Mouse (Mus musculus): ENCODE data around the gene Dpm1. TPM values are rescaled to one million over a fixed set of nuclear protein-coding genes. Genes with fewer than 3 reads are reported as not detected.

The Dpm1 gene
- polyA plus RNA-seq, 1 experiment from 2014 or later = 169 TPM

DNA sequence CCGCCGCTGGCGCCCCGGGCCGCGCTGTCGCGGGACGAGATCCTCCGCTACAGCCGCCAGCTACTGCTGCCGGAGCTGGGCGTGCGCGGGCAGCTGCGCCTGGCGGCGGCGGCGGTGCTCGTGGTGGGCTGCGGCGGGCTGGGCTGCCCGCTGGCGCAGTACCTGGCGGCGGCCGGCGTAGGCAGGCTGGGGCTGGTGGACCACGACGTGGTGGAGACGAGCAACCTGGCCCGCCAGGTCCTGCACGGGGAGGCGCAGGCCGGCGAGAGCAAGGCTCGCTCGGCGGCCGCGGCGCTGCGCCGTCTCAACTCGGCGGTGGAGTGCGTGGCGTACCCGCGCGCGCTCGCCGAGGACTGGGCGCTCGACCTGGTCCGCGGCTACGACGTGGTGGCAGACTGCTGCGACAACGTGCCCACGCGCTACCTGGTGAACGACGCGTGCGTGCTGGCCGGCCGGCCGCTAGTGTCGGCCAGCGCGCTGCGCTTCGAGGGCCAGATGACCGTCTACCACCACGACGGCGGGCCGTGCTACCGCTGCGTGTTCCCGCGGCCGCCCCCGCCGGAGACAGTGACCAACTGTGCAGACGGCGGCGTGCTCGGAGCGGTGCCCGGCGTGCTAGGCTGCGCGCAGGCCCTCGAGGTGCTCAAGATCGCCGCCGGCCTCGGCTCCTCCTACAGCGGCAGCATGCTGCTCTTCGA is 531 bp upstream of the Dpm1 start:
- TF ChIP-seq CTCF (IDR thresholded peaks at IDR 0.05; ENCODE audit: low read depth) = no peak
- H3K9ac ChIP-seq (ENCODE audit: low read depth, low read length) = peak overlapping the region; percentile 96
- peak overlapping the region; percentile 93 for H3K4me3 ChIP-seq (replicated peaks; ENCODE audit: low read depth, low read length)
- WGBS = 4% methylated on average over 98 of the region's 105 CpGs
- H3K36me3 ChIP-seq (ENCODE audit: insufficient read depth, low read length) = peaks cover 4% of the 10 kb centered on the region; the same call in 1 of the 2 replicates
- ATAC-seq (replicated peaks; ENCODE audit: low FRiP score, low read depth) = peak; percentile 64
- H3K27ac ChIP-seq = peak overlapping the region; percentile 92
- H3K4me2 ChIP-seq (ENCODE audit: low read length) = peak overlapping the region; percentile 91
- H3K27me3 ChIP-seq (ENCODE audit: insufficient read depth, low read length) = no peaks in the 10 kb centered on the region
- H3K4me1 ChIP-seq (replicated peaks; ENCODE audit: insufficient read depth, low read length) = peaks cover 19% of the 10 kb centered on the region
- no peaks in the 10 kb centered on the region for H3K9me3 ChIP-seq (replicated peaks; ENCODE audit: low read length)
- no peak for DNase-seq (ENCODE audit: low spot score)

DNA sequence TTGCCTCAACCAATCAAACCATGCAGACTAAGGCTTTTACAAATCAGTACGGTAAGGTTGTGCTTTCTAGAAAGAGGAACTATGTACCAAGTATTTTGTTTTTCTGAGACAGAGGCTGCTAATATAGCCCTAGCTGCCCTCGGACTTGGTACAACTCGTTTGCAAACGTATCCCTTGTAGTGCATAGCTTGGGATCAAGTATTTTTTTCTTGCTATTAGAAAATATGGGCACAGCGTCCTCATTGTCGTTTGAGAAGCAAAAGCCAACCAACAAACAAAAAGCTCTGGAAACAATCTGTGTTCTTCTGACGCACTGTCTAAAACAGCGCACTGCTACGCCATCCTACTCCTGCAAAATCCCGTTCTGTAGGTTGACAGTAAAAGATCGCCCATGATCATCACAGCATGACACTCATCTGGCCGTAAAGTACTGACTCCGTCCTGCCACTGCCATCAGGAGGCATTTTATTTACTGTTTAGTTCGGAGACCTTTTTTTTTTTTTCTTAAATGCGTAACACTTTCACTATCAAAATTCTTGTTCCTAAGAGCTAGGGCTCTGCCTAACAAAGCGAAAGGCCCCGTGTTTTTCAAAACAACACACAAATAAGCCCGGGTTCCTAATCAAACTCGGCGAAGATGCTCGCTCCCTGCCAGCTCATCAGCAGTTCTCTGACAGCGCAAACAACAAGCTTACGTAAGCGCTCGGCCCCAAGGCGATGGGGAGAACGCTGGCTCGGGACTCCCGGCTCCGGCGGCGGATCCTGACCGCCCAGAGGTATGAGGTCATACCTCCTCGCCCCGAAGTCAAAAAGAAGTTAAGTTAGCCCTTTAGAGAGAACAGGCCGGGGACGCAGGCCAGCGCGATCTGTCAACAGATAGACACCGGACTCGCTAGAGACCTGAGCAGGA is 1.0 kb downstream of the Dpm1 start:
- no peak for ATAC-seq (replicated peaks; ENCODE audit: low FRiP score, low read depth)
- H3K9ac ChIP-seq (ENCODE audit: low read depth, low read length) = peak overlapping the region; percentile 96
- peaks cover 18% of the 10 kb centered on the region for H3K36me3 ChIP-seq (ENCODE audit: insufficient read depth, low read length)
- no peak for TF ChIP-seq CTCF (IDR thresholded peaks at IDR 0.05; ENCODE audit: low read depth)
- peak overlapping the region; percentile 92 for H3K27ac ChIP-seq
- peak overlapping the region; percentile 91 for H3K4me2 ChIP-seq (ENCODE audit: low read length)
- H3K4me3 ChIP-seq (replicated peaks; ENCODE audit: low read depth, low read length) = peak overlapping the region; percentile 93
- peaks cover 19% of the 10 kb centered on the region for H3K4me1 ChIP-seq (replicated peaks; ENCODE audit: insufficient read depth, low read length)
- WGBS = 18% methylated on average over 41 of the region's 41 CpGs
- no peak for DNase-seq (ENCODE audit: low spot score)
- no peaks in the 10 kb centered on the region for H3K9me3 ChIP-seq (replicated peaks; ENCODE audit: low read length)
- H3K27me3 ChIP-seq (ENCODE audit: insufficient read depth, low read length) = no peaks in the 10 kb centered on the region

DNA sequence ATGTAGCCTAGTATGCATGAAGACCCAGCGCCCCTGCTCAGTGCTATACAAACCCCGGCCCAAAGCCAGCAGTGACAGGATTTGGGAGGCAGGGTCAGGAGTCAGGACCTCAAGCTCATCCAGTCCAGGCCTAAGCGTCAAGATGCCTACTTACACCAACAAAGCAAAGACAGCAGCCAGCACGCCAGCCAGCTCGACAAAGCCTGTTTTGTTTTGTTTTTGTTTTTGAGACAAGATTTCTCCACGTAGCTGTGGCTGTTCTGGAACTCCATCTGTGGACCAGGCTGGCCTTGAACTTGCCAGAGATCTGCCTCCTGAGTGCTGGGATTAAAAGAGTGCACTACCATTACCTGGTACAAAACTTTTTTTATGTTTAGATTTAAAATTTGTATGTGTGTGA is 7.1 kb downstream of the Dpm1 start:
- no peak overlapping the region for H3K4me2 ChIP-seq (ENCODE audit: low read length)
- WGBS = 86% methylated on average over 6 of the region's 6 CpGs
- peaks cover 40% of the 10 kb centered on the region for H3K36me3 ChIP-seq (ENCODE audit: insufficient read depth, low read length)
- no peaks in the 10 kb centered on the region for H3K4me1 ChIP-seq (replicated peaks; ENCODE audit: insufficient read depth, low read length)
- no peak overlapping the region for H3K27ac ChIP-seq
- no peak for TF ChIP-seq CTCF (IDR thresholded peaks at IDR 0.05; ENCODE audit: low read depth)
- ATAC-seq (replicated peaks; ENCODE audit: low FRiP score, low read depth) (no peak), DNase-seq (ENCODE audit: low spot score) (no peak)
- H3K9ac ChIP-seq (ENCODE audit: low read depth, low read length) = no peak overlapping the region
- H3K9me3 ChIP-seq (replicated peaks; ENCODE audit: low read length) = no peaks in the 10 kb centered on the region
- H3K27me3 ChIP-seq (ENCODE audit: insufficient read depth, low read length) = no peaks in the 10 kb centered on the region
- no peak overlapping the region for H3K4me3 ChIP-seq (replicated peaks; ENCODE audit: low read depth, low read length)

DNA sequence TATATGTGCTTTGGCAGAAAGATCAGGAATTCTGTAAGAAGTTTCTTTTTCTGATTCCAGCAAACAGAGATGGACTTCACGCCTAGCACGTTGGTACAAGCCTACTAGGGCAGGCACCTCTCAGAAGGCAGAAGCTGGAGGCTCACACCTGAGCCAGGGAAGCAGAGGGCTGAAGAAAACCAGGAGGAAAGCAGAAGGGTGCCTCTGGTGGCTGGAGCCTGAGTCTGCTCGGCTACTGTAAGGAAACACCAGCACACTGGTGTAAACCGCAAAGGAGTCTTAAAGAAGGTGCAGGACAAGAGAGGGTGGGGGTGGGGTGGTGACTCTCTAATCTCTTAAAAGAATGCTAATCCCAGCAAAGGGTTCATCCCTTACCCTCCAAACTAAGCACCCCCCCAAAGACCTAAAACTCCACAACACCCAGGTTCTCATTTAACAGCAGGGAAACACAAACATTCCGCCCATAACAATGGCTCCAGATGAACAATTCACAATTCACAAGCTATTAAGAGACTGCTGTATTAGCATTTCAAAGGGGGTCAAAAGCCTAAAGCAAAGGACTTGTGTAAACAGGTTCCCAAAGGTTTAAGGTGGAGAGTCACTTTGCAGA is 16.5 kb downstream of the Dpm1 start:
- no peaks in the 10 kb centered on the region for H3K27me3 ChIP-seq (ENCODE audit: insufficient read depth, low read length)
- DNase-seq (ENCODE audit: low spot score) = no peak
- WGBS = 49% methylated on average over 5 of the region's 5 CpGs
- H3K4me1 ChIP-seq (replicated peaks; ENCODE audit: insufficient read depth, low read length) = no peaks in the 10 kb centered on the region
- H3K4me2 ChIP-seq (ENCODE audit: low read length) = no peak overlapping the region
- no peak overlapping the region for H3K9ac ChIP-seq (ENCODE audit: low read depth, low read length)
- H3K27ac ChIP-seq = no peak overlapping the region
- TF ChIP-seq CTCF (IDR thresholded peaks at IDR 0.05; ENCODE audit: low read depth) = peak; percentile 54; the same call in 1 of the 2 replicates
- H3K4me3 ChIP-seq (replicated peaks; ENCODE audit: low read depth, low read length) = no peak overlapping the region
- ATAC-seq (replicated peaks; ENCODE audit: low FRiP score, low read depth) = no peak; the same call in 1 of the 2 replicates
- peaks cover 49% of the 10 kb centered on the region for H3K36me3 ChIP-seq (ENCODE audit: insufficient read depth, low read length)
- no peaks in the 10 kb centered on the region for H3K9me3 ChIP-seq (replicated peaks; ENCODE audit: low read length)

DNA sequence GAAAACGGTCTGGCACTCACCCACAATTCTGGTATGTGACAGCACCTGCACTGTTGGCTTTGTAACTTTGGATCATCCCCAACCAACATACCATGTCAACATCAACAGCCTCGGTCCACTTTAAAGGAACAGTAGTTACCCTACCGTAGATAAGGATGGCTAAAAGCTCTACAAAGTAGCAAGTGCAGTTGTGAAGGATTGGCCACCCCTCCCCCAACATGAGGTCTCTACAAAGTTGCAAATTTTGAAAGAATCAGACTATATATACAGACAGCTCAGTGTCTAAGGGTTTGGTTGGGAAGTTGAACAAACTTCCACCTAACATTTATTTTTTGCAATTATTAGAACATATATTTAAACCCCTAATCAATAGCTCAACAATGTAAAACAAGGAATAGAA is 22.5 kb downstream of the Dpm1 start:
- peak overlapping the region; percentile 99 for H3K27ac ChIP-seq
- no peak for TF ChIP-seq CTCF (IDR thresholded peaks at IDR 0.05; ENCODE audit: low read depth)
- H3K27me3 ChIP-seq (ENCODE audit: insufficient read depth, low read length) = no peaks in the 10 kb centered on the region
- no peak overlapping the region for H3K9ac ChIP-seq (ENCODE audit: low read depth, low read length)
- DNase-seq (ENCODE audit: low spot score) (no peak), ATAC-seq (replicated peaks; ENCODE audit: low FRiP score, low read depth) (no peak)
- H3K9me3 ChIP-seq (replicated peaks; ENCODE audit: low read length) = no peaks in the 10 kb centered on the region
- no peak overlapping the region for H3K4me3 ChIP-seq (replicated peaks; ENCODE audit: low read depth, low read length)
- no peak overlapping the region for H3K4me2 ChIP-seq (ENCODE audit: low read length)
- peaks cover 7% of the 10 kb centered on the region; the same call in 1 of the 2 replicates for H3K4me1 ChIP-seq (replicated peaks; ENCODE audit: insufficient read depth, low read length)
- peaks cover 21% of the 10 kb centered on the region for H3K36me3 ChIP-seq (ENCODE audit: insufficient read depth, low read length)
- WGBS = 95% methylated on average over 3 of the region's 3 CpGs

Data from kidney, postnatal 0 days (tissue).